Mouse (Mus musculus) heart, adult 9 months (tissue): ENCODE measurements around the gene Scgb1b15.
"Not testable (repeated sequence)": the region's sequence is repeated elsewhere in the genome, so short reads cannot be mapped to it uniquely, and the experiment has no call there.

Experiments
- DNase-seq, 2 experiments: peaks; one replicate each; pipeline ENCODE4 v3.0.0; 2022; ENCODE audit warnings: low spot score in 2 of 2

Gene Scgb1b15

GRCm38 (mm10) chr7:32836254-32836653, at the start of gene Scgb1b15:
Gene Scgb1b15 (plus strand): TSS chr7:32836554.
- DNase-seq = not testable (repeated sequence)

GRCm38 (mm10) chr7:32829562-32829961, 6.8 kb upstream of the Scgb1b15 start, which contains the start of gene Scgb2b15:
Gene Scgb2b15 (minus strand): TSS chr7:32829662.
- DNase-seq = not testable (repeated sequence)
